Mouse (Mus musculus) liver, embryonic 12.5 days (tissue): ENCODE data around the gene Gm1673. TPM values are rescaled to one million over a fixed set of nuclear protein-coding genes. Genes with fewer than 3 reads are reported as not detected.
"Not testable (repeated sequence)": the region's sequence is repeated elsewhere in the genome, so short reads cannot be mapped to it uniquely, and the experiment has no call there.

Experiments
- ATAC-seq: fragments of 200-750 bp; cut with Nextera tagmentation; 2 replicates; pipeline ENCODE4 v1.8.0; 2017; ENCODE audit warnings: moderate number of reproducible peaks, mild to moderate bottlenecking, moderate library complexity
- H3K27ac ChIP-seq: fragments of 300-500 bp; sonication (generic); 2 replicates; pipeline ENCODE4 v1.5.1; 2016; ENCODE audit warnings: mild to moderate bottlenecking
- H3K27me3 ChIP-seq: fragments of 300-500 bp; sonication (generic); replicated peaks from 2 replicates; pipeline ENCODE4 v1.6.1; 2016; ENCODE audit warnings: mild to moderate bottlenecking, moderate library complexity
- H3K36me3 ChIP-seq: fragments of 300-500 bp; sonication (generic); 2 replicates; pipeline ENCODE4 v1.6.1; 2016; ENCODE audit warnings: mild to moderate bottlenecking, moderate library complexity
- H3K4me1 ChIP-seq: fragments of 300-500 bp; sonication (generic); 2 replicates; pipeline ENCODE4 v1.6.1; 2016
- H3K4me2 ChIP-seq: fragments of 300-500 bp; sonication (generic); 2 replicates; pipeline ENCODE4 v1.6.1; 2016; ENCODE audit warnings: mild to moderate bottlenecking, moderate library complexity
- H3K4me3 ChIP-seq: fragments of 300-500 bp; sonication (generic); 2 replicates; pipeline ENCODE4 v1.5.1; 2016; ENCODE audit warnings: mild to moderate bottlenecking, moderate library complexity
- H3K9ac ChIP-seq: fragments of 300-500 bp; sonication (generic); 2 replicates; pipeline ENCODE4 v1.6.1; 2016; ENCODE audit warnings: mild to moderate bottlenecking, moderate library complexity
- H3K9me3 ChIP-seq: fragments of 300-500 bp; sonication (generic); replicated peaks from 2 replicates; pipeline ENCODE4 v1.6.1; 2016; ENCODE audit warnings: mild to moderate bottlenecking, moderate library complexity
- WGBS: fragments of 180-500 bp; shearing (Covaris S2); methylation state at CpG from one replicate; pipeline ENCODE4 v1.1.7; 2016; ENCODE audit not compliant: insufficient replicate concordance; 5-methylcytosine and 5-hydroxymethylcytosine counted together
- polyA plus RNA-seq: library from polyadenylated mRNA; unstranded; fragments of >200 nt; fragmentation: Nextera tagmentation; extraction: Ambion mirVana; gene quantifications from 2 replicates; pipeline ENCODE4 v1.2.1, GENCODE M21; 2016

Gene Gm1673
- polyA plus RNA-seq = 11.6 and 13.0 TPM in 2 replicates

DNA sequence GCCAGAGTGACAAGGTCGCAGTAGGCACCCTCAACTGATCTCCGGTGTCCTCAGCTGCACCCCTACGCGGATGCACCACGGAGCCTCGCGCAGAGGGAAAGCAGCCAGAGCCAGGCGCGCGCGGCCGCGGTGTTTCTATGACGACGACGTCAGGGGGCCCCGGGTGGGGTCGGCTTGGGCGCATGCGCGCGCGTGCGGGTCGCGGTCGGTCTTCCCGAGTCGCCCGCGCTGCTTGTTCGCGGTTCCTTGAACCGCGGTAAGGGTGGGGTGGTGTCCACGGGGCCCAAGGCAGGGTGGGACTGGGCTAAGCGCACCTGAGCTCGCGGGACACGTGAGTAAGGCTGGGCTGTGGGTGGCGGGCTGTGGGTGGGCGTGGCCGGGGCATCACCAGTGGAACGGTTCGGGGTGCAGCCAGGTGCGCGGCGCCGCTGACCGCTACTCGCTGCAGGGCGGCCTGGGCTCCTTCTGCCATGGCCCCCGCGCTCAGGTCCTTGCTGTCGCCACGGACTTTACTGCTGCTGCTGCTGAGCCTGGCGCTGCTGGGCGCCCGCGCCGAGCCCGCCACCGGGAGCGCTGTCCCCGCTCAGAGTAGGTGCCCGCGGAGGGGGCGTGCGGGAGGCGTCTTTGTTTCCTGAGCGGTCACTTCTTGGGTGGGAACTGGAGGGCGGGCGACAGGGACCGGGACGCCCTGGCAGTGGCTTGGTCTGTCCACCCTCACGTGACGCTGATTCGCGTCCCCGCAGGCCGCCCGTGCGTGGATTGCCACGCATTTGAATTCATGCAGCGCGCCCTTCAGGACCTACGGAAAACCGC, at the start of gene Gm1673:
TSS of gene Gm1673 (plus strand) at position 125 of the 813 bp plus-strand sequence.
- Histone ChIP-seq H3K27me3 (peaks cover 73% of the 10 kb centered on the region), H3K4me3 (peak within 1 kb of the TSS; percentile 62), H3K27ac (no peak within 1 kb of the TSS), H3K4me2 (peak within 1 kb of the TSS; percentile 79), H3K9ac (peak within 1 kb of the TSS; percentile 50), H3K36me3 (no peaks in the 10 kb centered on the region), H3K9me3 (no peaks in the 10 kb centered on the region), H3K4me1 (peaks cover 15% of the 10 kb centered on the region; the same call in 1 of the 2 replicates)
- peak; percentile 49 for ATAC-seq
- 1% methylated on average over 80 of the region's 88 CpGs for whole genome bisulfite sequencing

DNA sequence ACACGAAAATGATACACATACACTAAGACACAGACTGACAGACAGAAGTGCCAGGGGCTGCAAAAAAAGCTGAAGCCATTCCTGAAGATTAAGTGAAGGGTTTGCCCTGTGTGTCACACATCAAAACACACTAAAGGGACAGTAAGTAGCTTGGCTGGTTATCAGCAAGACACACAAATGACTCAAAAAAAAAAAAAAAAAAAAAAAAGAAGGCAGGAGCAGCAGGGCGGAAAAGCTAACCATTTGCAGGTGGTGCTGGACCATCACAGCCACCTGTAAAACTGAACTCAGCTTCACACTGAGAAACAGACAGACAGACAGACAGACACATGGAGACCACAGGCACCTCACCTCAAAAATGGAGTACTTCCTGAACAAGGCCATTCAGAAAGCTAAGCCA, 49.2 kb upstream of the Gm1673 start:
- peak overlapping the region; percentile 95 for H3K9ac ChIP-seq
- 37% methylated on average over 2 of the region's 2 CpGs for WGBS

DNA sequence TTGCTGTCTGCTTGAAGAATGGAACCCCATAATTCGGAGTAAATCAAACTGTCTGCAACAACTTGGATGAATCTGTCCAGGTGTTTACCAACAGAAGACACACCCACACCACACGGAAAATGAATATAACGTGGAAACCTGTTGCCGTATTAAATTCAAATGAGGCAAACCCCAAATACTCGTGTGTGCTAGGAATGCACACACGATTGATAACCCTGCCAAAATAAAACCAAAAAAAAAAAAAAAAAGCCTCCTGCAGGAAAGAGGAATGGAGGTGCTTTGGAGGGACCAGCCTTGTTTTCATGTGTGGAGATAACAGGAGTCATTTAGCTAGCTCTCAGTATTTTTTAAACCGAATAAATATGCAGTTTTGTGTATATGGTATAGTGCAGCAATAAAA, 48.4 kb upstream of the Gm1673 start:
- Histone ChIP-seq H3K36me3 (peaks cover 49% of the 10 kb centered on the region), H3K4me2 (peak overlapping the region; percentile 70), H3K27ac (peak overlapping the region; percentile 79), H3K27me3 (no peaks in the 10 kb centered on the region), H3K4me3 (peak overlapping the region; percentile 94), H3K4me1 (peaks cover 39% of the 10 kb centered on the region), H3K9ac (peak overlapping the region; percentile 95), H3K9me3 (peaks cover 12% of the 10 kb centered on the region)
- ATAC-seq = no peak
- 53% methylated on average over 7 of the region's 7 CpGs for WGBS

More for the DNA sequence above, 49.2 kb upstream of the Gm1673 start:
- Histone ChIP-seq H3K4me1 (peaks cover 39% of the 10 kb centered on the region), H3K36me3 (peaks cover 49% of the 10 kb centered on the region), H3K4me2 (peak overlapping the region; percentile 70), H3K9me3 (peaks cover 16% of the 10 kb centered on the region), H3K4me3 (peak overlapping the region; percentile 94), H3K27me3 (no peaks in the 10 kb centered on the region), H3K27ac (peak overlapping the region; percentile 79)
- ATAC-seq = no peak

DNA sequence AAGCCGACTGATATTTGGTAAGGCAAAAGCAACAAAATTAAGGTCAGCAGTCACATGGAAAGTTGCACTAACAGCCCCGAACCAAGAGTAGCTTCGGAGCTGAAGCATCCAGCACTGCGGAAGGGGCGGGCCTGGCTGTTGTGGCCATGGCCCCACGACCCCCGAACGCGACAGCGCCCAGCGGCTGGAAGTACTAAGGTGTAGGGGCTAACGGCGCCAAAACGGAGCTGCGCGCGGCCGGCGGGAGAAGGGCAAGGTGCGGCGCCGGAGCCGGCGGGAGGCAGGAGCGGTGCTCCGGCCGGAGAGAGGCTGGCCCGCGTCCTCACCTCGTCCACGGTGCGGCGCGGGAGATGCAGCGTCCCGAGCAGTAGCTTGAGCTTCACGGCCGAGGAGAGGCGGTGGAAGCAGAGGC, 47.5 kb upstream of the Gm1673 start:
- ATAC-seq = no peak; the same call in 1 of the 2 replicates
- 1% methylated on average over 39 of the region's 39 CpGs for WGBS
- H3K9me3 ChIP-seq = peaks cover 17% of the 10 kb centered on the region
- H3K9ac ChIP-seq = peak overlapping the region; percentile 95
- H3K27ac ChIP-seq = peak overlapping the region; percentile 94
- H3K4me1 ChIP-seq = peaks cover 39% of the 10 kb centered on the region
- peak overlapping the region; percentile 94 for H3K4me3 ChIP-seq
- H3K27me3 ChIP-seq = no peaks in the 10 kb centered on the region
- peaks cover 46% of the 10 kb centered on the region for H3K36me3 ChIP-seq
- H3K4me2 ChIP-seq = peak overlapping the region; percentile 70

GRCm38 (mm10) chr5:33936120-33936707, 47.0 kb upstream of the Gm1673 start, which contains the start of gene Nelfa:
Nelfa (minus strand) TSS chr5:33936413.
- Histone ChIP-seq H3K27ac (peak within 1 kb of the TSS; percentile 94), H3K36me3 (peaks cover 44% of the 10 kb centered on the region), H3K9me3 (peaks cover 22% of the 10 kb centered on the region), H3K9ac (peak within 1 kb of the TSS; percentile 95), H3K4me2 (peak within 1 kb of the TSS; percentile 70), H3K4me3 (peak within 1 kb of the TSS; percentile 94), H3K27me3 (no peaks in the 10 kb centered on the region), H3K4me1 (peaks cover 39% of the 10 kb centered on the region)
- ATAC-seq = peak; percentile 92
- WGBS = under 1% methylated on average over 61 of the region's 61 CpGs

DNA sequence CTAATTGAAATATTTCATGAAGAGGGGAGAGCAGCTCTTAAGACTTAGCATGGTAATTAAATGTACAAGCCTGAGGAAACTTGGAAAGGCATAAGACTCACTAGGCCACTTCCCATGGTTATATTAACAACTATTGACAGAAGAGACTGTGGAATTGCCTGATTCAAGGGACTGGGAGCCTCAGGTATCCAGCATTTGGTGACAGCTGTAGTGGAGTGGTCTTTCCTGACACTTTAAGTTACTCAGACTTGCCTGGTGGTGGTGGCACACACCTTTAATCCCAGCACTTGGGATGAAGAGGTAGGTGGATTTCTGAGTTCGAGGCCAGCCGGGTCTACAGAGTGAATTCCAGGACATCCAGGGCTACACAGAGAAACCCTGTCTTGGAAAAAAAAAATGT, 46.0 kb upstream of the Gm1673 start:
- Histone ChIP-seq H3K27ac (peak overlapping the region; percentile 94; the same call in 1 of the 2 replicates), H3K4me2 (peak overlapping the region; percentile 70), H3K4me3 (peak overlapping the region; percentile 94), H3K9ac (peak overlapping the region; percentile 95), H3K36me3 (peaks cover 34% of the 10 kb centered on the region), H3K27me3 (no peaks in the 10 kb centered on the region), H3K9me3 (peaks cover 25% of the 10 kb centered on the region), H3K4me1 (peaks cover 39% of the 10 kb centered on the region)
- ATAC-seq = no peak
- 94% methylated on average over 2 of the region's 2 CpGs for WGBS

GRCm38 (mm10) chr5:33938448-33938847, 44.8 kb upstream of the Gm1673 start:
- 67% methylated on average over 3 of the region's 3 CpGs for WGBS
- H3K36me3 ChIP-seq = peaks cover 30% of the 10 kb centered on the region
- no peak overlapping the region for H3K9ac ChIP-seq
- H3K9me3 ChIP-seq = peaks cover 26% of the 10 kb centered on the region
- no peak overlapping the region for H3K4me3 ChIP-seq
- ATAC-seq = no peak
- no peak overlapping the region for H3K27ac ChIP-seq
- no peaks in the 10 kb centered on the region for H3K27me3 ChIP-seq
- H3K4me1 ChIP-seq = peaks cover 29% of the 10 kb centered on the region
- no peak overlapping the region for H3K4me2 ChIP-seq

DNA sequence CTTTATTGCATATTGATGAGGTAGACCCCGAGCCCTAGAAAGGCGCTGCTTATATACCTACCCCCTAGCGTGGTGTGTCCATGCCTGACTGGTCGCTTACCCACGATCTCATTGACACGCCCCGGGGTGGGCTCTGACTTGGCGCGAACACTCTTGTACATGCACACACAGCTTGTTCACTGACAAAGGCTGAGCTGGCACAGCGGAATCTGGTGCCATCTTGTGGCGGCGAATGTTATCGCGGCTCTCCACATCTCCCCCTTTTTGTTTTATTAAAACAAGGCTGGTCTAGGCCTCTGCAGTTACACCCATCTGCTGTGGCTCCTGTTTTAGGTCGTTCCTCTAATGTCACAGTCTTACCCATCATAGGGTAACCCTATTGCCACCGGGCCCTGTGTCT, 36.2 kb upstream of the Gm1673 start:
- H3K36me3 ChIP-seq, H3K27me3 ChIP-seq, H3K4me3 ChIP-seq, H3K27ac ChIP-seq, H3K4me2 ChIP-seq, H3K9ac ChIP-seq, H3K4me1 ChIP-seq, ATAC-seq: not testable (repeated sequence)
- WGBS = 77% methylated on average over 16 of the region's 16 CpGs
- H3K9me3 ChIP-seq = peaks cover 24% of the 10 kb centered on the region

DNA sequence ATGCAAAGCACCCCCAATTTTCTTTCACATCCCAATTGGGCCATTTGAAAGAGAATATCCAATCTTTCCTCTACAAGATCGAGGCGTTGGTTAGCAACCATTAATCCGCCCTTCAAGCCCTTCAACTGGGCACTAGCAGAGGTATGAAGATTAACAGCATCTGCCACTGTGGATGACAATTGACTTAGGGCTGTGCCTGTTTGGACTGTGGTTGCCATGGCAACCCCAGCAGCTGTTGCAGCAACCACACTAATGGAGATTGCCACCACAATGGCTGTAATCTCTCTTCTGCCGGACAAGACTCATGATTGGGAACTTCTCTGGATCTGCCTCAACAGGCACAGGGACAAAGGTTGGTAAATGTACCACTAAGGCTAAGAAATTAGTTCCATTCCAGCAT, 34.9 kb upstream of the Gm1673 start:
- no peak overlapping the region for H3K4me3 ChIP-seq
- no peak for ATAC-seq

GRCm38 (mm10) chr5:33953471-33954185, 29.6 kb upstream of the Gm1673 start:
- H3K9ac ChIP-seq = no peak overlapping the region
- H3K27ac ChIP-seq = no peak overlapping the region
- no peaks in the 10 kb centered on the region for H3K36me3 ChIP-seq
- WGBS = 78% methylated on average over 17 of the region's 17 CpGs
- H3K27me3 ChIP-seq = no peaks in the 10 kb centered on the region
- no peak overlapping the region for H3K4me2 ChIP-seq
- H3K4me1 ChIP-seq = no peaks in the 10 kb centered on the region
- no peak overlapping the region for H3K4me3 ChIP-seq
- H3K9me3 ChIP-seq = peaks cover 24% of the 10 kb centered on the region
- no peak for ATAC-seq

More for the DNA sequence above, 34.9 kb upstream of the Gm1673 start:
- H3K36me3 ChIP-seq = no peaks in the 10 kb centered on the region
- peaks cover 25% of the 10 kb centered on the region for H3K9me3 ChIP-seq
- no peak overlapping the region for H3K4me2 ChIP-seq
- 80% methylated on average over 4 of the region's 4 CpGs for WGBS
- no peaks in the 10 kb centered on the region for H3K4me1 ChIP-seq
- H3K27me3 ChIP-seq = no peaks in the 10 kb centered on the region
- H3K9ac ChIP-seq = no peak overlapping the region
- no peak overlapping the region for H3K27ac ChIP-seq

DNA sequence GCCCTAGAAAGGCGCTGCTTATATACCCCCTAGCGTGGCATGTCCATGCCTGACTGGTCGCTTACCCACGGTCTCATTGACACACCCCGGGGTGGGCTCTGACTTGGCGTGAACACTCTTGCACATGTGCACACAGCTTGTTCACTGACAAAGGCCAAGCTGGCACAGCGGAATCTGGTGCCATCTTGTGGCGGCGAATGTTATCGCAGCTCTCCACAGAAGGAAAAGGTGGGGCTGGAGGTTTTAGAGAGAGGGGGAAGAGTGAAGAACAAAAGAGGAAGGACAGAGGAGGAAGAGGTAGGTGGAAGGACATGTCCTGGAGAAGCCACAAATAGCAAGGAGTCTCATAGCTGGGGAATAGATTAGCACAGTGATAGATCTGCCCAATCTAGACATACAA, 28.9 kb upstream of the Gm1673 start:
- no peak overlapping the region for H3K27ac ChIP-seq
- H3K4me2 ChIP-seq = no peak overlapping the region
- no peaks in the 10 kb centered on the region for H3K36me3 ChIP-seq
- no peak overlapping the region for H3K9ac ChIP-seq
- H3K4me3 ChIP-seq = no peak overlapping the region
- no peaks in the 10 kb centered on the region for H3K27me3 ChIP-seq
- WGBS = 29% methylated on average over 10 of the region's 10 CpGs
- H3K4me1 ChIP-seq = no peaks in the 10 kb centered on the region
- peaks cover 24% of the 10 kb centered on the region for H3K9me3 ChIP-seq
- no peak for ATAC-seq

- Histone ChIP-seq H3K4me1 (no peaks in the 10 kb centered on the region), H3K9me3 (peaks cover 24% of the 10 kb centered on the region), H3K27ac (no peak overlapping the region), H3K4me3 (no peak overlapping the region), H3K36me3 (no peaks in the 10 kb centered on the region), H3K27me3 (no peaks in the 10 kb centered on the region), H3K9ac (no peak overlapping the region), H3K4me2 (no peak overlapping the region)
- no peak for ATAC-seq
- WGBS = 81% methylated on average over 4 of the region's 4 CpGs
Measured at GRCm38 (mm10) chr5:33955868-33956267, 27.4 kb upstream of the Gm1673 start.
